Mouse (Mus musculus) liver, embryonic 14.5 days (tissue): ENCODE results near the gene Asb18. TPM values are rescaled to one million over a fixed set of nuclear protein-coding genes. Genes with fewer than 3 reads are reported as not detected.

Source experiments
- ATAC-seq: fragments of 200-750 bp; cut with Nextera tagmentation; 2 replicates; pipeline ENCODE4 v1.8.0; 2017; ENCODE audit warnings: moderate number of reproducible peaks, mild to moderate bottlenecking, moderate library complexity; ENCODE audit not compliant: insufficient read depth
- DNase-seq, 3 experiments: peaks; one replicate each; pipeline ENCODE4 v3.0.0-alpha.2; 2012 to 2013; ENCODE audit warnings: low read depth in 3 of 3, low spot score in 3 of 3
- H3K27ac ChIP-seq: fragments of 300-500 bp; sonication (generic); 2 replicates; pipeline ENCODE4 v1.5.1; 2014; ENCODE audit warnings: moderate library complexity, mild to moderate bottlenecking, control low read depth, inconsistent platforms
- H3K27me3 ChIP-seq: fragments of 300-500 bp; sonication (generic); 2 replicates; pipeline ENCODE4 v1.6.1; 2014; ENCODE audit warnings: mild to moderate bottlenecking, low read length, moderate library complexity; ENCODE audit not compliant: control insufficient read depth, insufficient read depth
- H3K36me3 ChIP-seq: fragments of 300-500 bp; sonication (generic); replicated peaks from 2 replicates; pipeline ENCODE4 v1.6.1; 2014; ENCODE audit warnings: low read depth; ENCODE audit not compliant: control insufficient read depth, insufficient read depth
- H3K4me1 ChIP-seq, 2 experiments: fragments of 200-500 bp in 1 of 2; fragments of 300-500 bp in 1 of 2; sonication (generic) in 1 of 2; replicated peaks; 2 replicates each; pipeline ENCODE4 v1.6.1; 2012 to 2014; ENCODE audit warnings: antibody characterized with exemption in 1 of 2, inconsistent platforms in 1 of 2, low read length in 1 of 2; ENCODE audit not compliant: control insufficient read depth in 2 of 2, insufficient read depth in 2 of 2
- H3K4me2 ChIP-seq: fragments of 300-500 bp; sonication (generic); 2 replicates; pipeline ENCODE4 v1.6.1; 2014; ENCODE audit warnings: low read depth, mild to moderate bottlenecking, control low read depth, moderate library complexity
- H3K4me3 ChIP-seq, 2 experiments: fragments of 200-500 bp in 1 of 2; fragments of 300-500 bp in 1 of 2; sonication (generic) in 1 of 2; 2 replicates each; pipeline ENCODE4 v1.5.1; 2012 to 2014; ENCODE audit warnings: low read depth in 2 of 2, low read length in 2 of 2, mild to moderate bottlenecking in 2 of 2, control low read depth in 1 of 2, inconsistent platforms in 1 of 2, moderate library complexity in 1 of 2; ENCODE audit not compliant: insufficient read depth in 1 of 2
- H3K9ac ChIP-seq: fragments of 300-500 bp; sonication (generic); replicated peaks from 2 replicates; pipeline ENCODE4 v1.6.1; 2014; ENCODE audit warnings: mild to moderate bottlenecking, control low read depth, moderate library complexity
- H3K9me3 ChIP-seq: fragments of 300-500 bp; sonication (generic); 2 replicates; pipeline ENCODE4 v1.6.1; 2016; ENCODE audit warnings: low read length, mixed read lengths; ENCODE audit not compliant: control insufficient read depth
- CTCF ChIP-seq: IDR thresholded peaks from 2 replicates; pipeline ENCODE4 v1.5.1; 2016; ENCODE audit warnings: antibody characterized with exemption, low read depth, control low read depth
- EP300 ChIP-seq: IDR thresholded peaks from 2 replicates; pipeline ENCODE4 v1.6.1; 2016; ENCODE audit warnings: antibody characterized with exemption, low read depth
- WGBS: fragments of 180-500 bp; shearing (Covaris S2); extraction: QIAGEN DNeasy Blood & Tissue Kit; methylation state at CpG from one replicate; pipeline ENCODE4 v1.1.7; 2014; ENCODE audit not compliant: insufficient replicate concordance; 5-methylcytosine and 5-hydroxymethylcytosine counted together
- polyA plus RNA-seq, 2 experiments: library from polyadenylated mRNA; depleted of rRNA in 1 of 2; stranded (reverse) in 1 of 2; unstranded in 1 of 2; fragments of >200 nt; fragmentation: Nextera tagmentation in 1 of 2; extraction: Ambion mirVana in 1 of 2; gene quantifications; 2 replicates each; pipeline versions ENCODE4 v1.2.1 to v1.2.3; 2012 to 2014

Asb18 gene
- polyA plus RNA-seq, 2 experiments = not detected

- no peak overlapping the region for H3K4me3 ChIP-seq
- H3K27ac ChIP-seq = no peak overlapping the region
- no peak overlapping the region for H3K9ac ChIP-seq
- H3K9me3 ChIP-seq = no peaks in the 10 kb centered on the region
- no peaks in the 10 kb centered on the region for H3K4me1 ChIP-seq
- peaks cover 88% of the 10 kb centered on the region for H3K27me3 ChIP-seq
- H3K36me3 ChIP-seq = no peaks in the 10 kb centered on the region
- 10% methylated on average over 29 of the region's 29 CpGs for WGBS
- TF ChIP-seq EP300 (no peak), CTCF (no peak)
- no peak for ATAC-seq
- H3K4me2 ChIP-seq = no peak overlapping the region
- no peak for DNase-seq
Observed at GRCm38 (mm10) chr1:89935493-89936348, 78.7 kb downstream of the Asb18 start.

- DNase-seq (no peak), ATAC-seq (no peak)
- H3K27me3 ChIP-seq = peaks cover 90% of the 10 kb centered on the region
- H3K27ac ChIP-seq = no peak overlapping the region
- TF ChIP-seq CTCF = no peak
- no peak for TF ChIP-seq EP300
- no peaks in the 10 kb centered on the region for H3K9me3 ChIP-seq
- no peak overlapping the region for H3K9ac ChIP-seq
- H3K36me3 ChIP-seq = no peaks in the 10 kb centered on the region
- H3K4me2 ChIP-seq = no peak overlapping the region
- no peaks in the 10 kb centered on the region for H3K4me1 ChIP-seq
- 41% methylated on average over 19 of the region's 19 CpGs for WGBS
- no peak overlapping the region for H3K4me3 ChIP-seq
Observed at GRCm38 (mm10) chr1:89934316-89935260, 79.9 kb downstream of the Asb18 start.

- H3K36me3 ChIP-seq = no peaks in the 10 kb centered on the region
- no peak overlapping the region for H3K9ac ChIP-seq
- no peak overlapping the region for H3K4me3 ChIP-seq
- DNase-seq (no peak), ATAC-seq (no peak)
- H3K4me1 ChIP-seq = no peaks in the 10 kb centered on the region
- H3K27ac ChIP-seq = no peak overlapping the region
- WGBS = 42% methylated on average over 21 of the region's 21 CpGs
- no peaks in the 10 kb centered on the region for H3K9me3 ChIP-seq
- peaks cover 91% of the 10 kb centered on the region for H3K27me3 ChIP-seq
- H3K4me2 ChIP-seq = no peak overlapping the region
- no peak for TF ChIP-seq EP300
Observed at GRCm38 (mm10) chr1:89933786-89934185, 80.7 kb downstream of the Asb18 start.

GRCm38 (mm10) chr1:89933028-89933427 lies 81.4 kb downstream of the Asb18 start:
- 44% methylated on average over 6 of the region's 6 CpGs for WGBS

GRCm38 (mm10) chr1:89932616-89933015 lies 81.8 kb downstream of the Asb18 start:
- Histone ChIP-seq H3K9me3 (no peaks in the 10 kb centered on the region), H3K27me3 (peaks cover 97% of the 10 kb centered on the region), H3K27ac (no peak overlapping the region), H3K36me3 (no peaks in the 10 kb centered on the region), H3K4me1 (no peaks in the 10 kb centered on the region), H3K4me2 (no peak overlapping the region), H3K9ac (no peak overlapping the region), H3K4me3 (no peak overlapping the region)
- TF ChIP-seq CTCF = no peak
- ATAC-seq (no peak), DNase-seq (no peak)
- WGBS = 49% methylated on average over 16 of the region's 16 CpGs

More at GRCm38 (mm10) chr1:89933028-89933427, 81.4 kb downstream of the Asb18 start:
- peaks cover 97% of the 10 kb centered on the region for H3K27me3 ChIP-seq
- no peaks in the 10 kb centered on the region for H3K4me1 ChIP-seq
- H3K4me3 ChIP-seq = no peak overlapping the region
- no peaks in the 10 kb centered on the region for H3K9me3 ChIP-seq
- no peak overlapping the region for H3K9ac ChIP-seq
- TF ChIP-seq EP300 = no peak
- no peak for TF ChIP-seq CTCF
- H3K4me2 ChIP-seq = no peak overlapping the region
- no peaks in the 10 kb centered on the region for H3K36me3 ChIP-seq
- ATAC-seq (no peak), DNase-seq (no peak)
- no peak overlapping the region for H3K27ac ChIP-seq
